Mouse (Mus musculus) frontal cortex, postnatal 14 days (tissue): Measurements from ENCODE around the gene Map1a.
A peak's percentile ranks its signal among the peaks of the same experiment; 100 is the strongest.

Experiments used
- DNase-seq, 2 experiments: peaks; one replicate each; pipeline ENCODE4 v3.0.0; 2022; ENCODE audit warnings: low spot score in 2 of 2

The Map1a gene

DNA sequence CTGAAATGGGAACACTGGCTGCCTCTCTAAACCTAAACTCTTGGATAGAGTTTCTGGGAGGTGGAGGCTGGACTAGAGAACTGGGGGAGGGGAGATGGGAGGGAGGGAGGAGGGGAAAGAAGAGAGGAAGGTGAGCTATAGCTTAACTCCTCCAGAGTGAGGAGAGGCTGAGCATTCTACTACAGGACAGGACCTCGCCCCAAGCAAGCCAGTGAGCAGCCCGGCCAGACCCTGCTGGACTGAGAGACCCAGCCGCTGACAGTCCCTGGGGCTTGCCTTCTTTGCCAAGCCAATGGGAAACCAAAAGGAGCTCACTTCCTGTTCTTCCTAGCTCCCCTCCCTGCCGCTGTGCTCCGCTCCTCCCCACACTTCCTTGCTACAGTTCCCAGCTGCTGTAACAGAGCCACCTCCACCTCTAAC lies 19.6 kb downstream of the Map1a start:
- DNase-seq = peak in 1 of 2 experiments; percentile 20

DNA sequence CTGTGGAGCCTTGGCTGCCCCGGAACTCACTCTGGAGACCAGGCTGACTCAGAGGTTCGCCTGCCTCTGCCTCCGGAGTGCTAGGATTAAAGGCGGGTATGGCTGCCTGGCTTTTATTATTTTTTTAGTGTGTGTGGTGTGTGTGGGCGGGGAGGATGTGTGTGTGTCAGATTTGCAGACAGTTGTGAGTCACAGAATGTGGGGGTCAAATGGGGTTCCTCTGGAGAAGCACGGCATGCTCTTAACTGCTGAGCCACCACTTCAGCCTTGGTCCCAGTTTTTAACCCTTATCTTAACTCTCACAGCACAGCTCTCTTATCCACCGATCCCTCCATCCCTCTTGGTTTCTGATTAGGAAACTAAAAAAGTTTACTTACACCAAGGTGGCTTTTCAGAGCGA lies 26.9 kb downstream of the Map1a start:
- DNase-seq = no peak

DNA sequence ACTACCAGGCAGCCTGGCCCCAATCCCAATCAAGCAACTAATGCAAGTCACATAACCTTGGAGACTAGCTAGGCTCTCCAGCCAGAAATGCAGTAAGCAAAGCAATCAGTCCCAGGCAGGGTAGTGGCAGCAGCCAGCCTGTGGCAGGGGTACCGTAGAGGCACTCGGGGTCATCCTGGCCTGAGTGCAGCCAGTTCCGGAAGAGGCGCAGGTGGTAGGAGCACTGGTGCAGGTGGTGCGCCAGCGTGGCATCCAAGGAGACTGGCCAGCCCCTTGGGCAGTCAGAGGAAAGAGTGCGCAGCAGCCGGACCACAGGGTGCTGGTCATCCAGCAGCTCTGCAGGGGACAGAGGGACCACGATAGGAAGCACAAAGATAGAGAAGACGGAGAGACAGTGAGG lies 33.6 kb downstream of the Map1a start:
- no peak for DNase-seq

DNA sequence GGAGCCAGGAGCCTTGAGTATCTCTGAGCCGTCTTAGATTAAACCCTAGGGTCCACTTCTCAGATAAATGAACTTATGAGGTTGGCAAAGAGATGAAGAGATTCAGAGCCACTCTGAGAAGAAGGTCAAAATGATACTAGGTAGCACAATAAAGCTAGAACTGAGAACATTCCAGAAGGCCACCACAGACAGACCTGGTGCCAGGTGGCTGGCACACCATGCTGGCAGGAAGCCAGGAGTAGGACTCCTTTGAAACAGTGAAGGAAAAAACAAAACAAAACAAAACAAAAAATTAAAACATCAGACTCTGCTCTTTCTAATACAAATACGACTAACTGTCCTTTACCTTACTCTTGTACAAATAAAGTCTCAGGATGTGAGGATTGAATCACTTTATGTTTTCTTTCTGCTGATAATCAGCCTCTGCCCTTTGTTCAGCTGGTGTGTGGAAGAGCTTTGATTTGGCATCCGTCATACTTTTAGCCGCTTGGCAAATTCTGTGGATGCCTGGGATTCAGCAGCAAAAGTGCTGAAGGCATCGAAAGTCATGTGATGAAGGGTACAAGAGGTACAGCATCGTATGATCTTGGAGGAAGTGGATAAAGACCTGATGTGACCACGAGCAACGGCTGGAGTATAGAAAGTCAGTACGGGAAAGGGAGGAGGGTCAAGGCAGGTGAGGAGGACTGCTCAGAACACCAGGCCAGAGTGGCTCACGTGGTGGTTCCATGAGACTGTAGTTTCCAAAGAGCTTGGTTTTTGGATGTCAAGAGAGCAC lies 34.5 kb downstream of the Map1a start:
- no peak for DNase-seq

DNA sequence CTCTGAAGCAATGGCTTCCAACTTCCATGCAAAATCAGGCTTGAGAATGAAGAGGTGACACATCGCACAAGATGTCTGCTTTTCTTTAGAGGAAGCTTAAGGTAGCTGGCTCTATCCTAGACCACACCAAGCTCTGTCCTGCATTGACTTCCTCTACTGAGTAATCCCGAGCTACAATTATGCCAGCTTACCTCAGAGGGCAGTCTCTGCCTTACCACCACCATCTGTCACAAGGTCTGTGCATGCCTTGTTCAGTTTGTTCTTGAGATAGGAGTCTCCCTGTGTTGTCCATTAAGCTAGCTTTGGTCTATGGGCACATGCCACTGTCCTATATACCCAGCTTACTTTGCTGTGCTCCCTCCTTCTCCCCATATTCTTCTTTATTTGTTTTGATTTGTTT lies 40.1 kb downstream of the Map1a start:
- no peak for DNase-seq

DNA sequence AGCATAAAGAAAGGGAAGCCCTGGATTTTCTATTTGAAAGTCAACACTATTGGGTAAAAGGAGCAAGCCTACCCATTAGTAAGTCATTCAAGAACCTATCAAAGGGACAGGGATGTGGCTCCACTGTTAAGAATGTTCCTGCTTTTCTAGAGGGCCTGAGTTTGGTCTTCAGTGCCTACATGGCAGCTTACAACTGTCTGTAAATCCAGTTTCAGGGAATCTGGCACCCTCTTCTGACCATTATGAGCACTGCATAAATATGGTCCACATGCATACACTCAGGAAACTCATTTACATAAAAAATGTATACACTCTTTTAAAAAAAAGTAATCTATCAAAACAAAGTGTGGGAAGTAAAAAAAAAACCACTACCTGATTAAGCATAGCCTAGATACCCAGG lies 49.7 kb downstream of the Map1a start:
- no peak for DNase-seq

DNA sequence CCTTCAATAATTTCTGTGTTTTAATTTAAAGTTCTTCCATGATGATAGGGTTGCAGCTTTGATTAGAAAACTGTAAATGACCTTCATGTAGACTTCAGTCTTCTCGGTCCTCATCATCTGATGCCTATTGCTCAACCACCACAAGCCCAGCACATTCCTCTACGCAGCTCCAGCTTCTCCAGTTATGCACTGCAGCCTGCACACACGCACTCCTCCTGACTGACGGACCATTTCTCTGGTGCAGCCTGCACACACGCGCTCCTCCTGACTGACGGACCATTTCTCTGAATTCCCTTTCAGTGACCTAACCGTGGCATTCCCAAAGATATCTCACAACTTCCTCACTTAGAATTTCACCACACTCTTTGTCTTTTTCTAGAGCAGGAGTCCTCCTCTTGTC lies 63.8 kb downstream of the Map1a start:
- DNase-seq = no peak

DNA sequence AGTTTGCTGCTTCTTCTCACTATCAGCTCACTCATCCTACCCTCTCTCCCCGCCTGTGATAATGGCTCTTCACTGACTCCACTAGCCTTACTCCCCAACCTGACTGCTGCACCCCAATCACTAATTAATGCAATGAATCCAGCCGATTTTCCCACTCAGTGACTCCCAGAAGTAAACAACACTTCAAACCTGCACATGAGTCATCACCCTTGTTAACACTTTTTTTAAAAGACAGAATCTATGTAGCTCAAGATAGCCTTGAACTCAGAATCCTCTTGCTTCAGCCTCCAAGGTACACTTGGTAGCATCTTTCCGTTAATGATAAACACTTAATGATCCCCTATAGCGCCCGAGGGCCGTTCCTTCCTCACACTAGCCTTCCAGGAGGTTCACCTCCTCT lies 65.0 kb downstream of the Map1a start:
- no peak for DNase-seq

DNA sequence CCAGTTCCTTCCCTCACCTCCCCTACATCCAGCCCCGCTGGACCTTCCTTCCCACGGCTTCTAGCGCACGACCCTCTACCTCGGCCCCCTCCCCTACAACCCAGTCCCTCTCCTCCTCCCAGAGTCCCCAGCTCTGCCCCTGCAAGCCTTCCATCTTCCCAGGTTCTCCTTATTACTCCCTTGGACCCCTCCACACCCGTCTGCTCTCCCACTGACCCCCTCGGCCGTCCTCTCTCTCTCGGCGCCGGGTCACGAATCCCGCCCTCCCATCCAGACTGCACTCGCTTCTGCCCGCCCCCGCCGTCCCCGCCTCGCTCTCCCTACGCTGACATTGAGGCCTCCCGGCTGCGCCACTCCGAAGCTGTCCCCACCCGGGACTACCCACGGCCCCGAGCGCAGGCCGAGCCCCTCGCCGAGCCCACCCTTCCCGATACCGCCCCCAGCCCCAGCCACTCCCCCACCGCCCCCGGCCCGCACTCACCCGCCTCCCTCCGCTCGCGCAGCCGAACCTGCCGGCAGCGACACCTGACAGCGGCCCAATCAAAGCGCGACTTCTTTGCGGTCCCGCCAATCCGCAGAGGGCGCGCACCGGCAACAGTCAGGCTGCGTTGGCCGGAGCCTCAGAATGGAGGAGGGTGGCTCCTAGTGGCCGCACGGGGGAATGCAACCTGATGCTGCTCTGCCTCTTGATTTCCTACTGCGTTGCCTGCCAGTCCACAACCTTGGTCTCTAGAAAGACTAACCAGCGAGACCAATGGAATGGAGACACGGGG lies 65.6 kb downstream of the Map1a start, which contains the start of gene Ppip5k1:
Gene Ppip5k1 (minus strand): TSS at position 577 of the 773 bp plus-strand sequence.
- peak; percentile 95 to 98 for DNase-seq

DNA sequence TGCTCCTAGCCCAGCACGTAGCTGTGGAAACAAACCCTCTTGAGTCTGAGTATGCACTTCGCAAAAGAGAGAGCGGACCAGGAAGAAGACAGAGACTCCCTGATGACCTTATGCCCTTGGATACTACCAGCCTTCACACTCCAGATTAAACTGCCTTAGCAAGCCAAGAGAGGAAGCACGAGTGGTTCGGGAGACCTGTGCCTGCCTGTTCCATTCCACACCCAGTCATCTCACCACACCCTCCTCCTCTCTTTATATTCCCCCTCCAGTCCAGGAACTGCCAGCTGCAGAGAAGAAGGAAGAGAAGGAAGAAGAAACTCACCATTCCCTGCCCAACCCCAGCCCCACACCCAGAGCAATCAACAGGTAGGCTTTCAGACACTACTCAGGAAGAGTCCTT lies 68.1 kb downstream of the Map1a start, which contains the start of gene Ckmt1:
Gene Ckmt1 (plus strand): TSS at position 221 of the 400 bp plus-strand sequence.
- DNase-seq = no peak

DNA sequence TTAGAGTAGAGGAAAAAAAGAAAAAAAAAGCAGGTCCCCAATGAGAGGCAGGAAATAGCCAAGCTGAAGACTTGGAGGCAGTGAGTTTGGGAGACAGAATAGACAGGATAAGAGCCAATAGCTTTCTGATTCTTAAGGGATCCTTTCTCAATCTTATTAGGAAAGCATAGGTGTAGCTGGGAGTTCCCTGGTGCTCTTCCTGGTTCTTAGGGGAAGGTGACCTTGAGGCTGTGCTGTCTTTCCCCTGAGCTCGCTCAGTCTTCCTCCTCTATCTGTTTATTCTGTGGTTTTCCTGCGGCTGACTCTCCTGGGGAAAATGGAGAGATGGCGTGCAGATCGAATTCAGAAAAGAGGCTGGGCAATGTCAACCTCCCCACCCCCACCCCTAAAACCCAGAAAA lies 68.6 kb downstream of the Map1a start:
- no peak for DNase-seq

DNA sequence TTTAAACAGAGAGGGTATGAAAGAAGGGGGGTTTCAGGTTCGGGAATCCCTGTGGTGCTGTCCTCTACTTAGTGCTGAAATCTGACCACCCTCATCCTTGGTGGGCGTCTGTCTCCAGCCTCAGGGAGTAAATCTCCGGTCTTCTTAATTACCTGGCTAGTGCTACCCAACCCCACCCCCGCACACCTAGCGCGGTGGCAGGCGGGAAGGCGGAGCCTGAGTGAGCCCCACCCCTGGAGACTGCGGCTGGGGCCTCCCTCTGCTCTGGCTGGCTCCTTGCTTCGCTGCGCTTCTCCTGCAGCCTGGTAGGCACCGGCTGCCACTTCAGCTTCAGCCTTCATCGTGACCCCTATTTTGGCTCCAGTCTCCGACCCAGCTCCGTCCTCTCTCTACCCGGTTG lies 69.0 kb downstream of the Map1a start:
- DNase-seq = peak; percentile 72 to 75

DNA sequence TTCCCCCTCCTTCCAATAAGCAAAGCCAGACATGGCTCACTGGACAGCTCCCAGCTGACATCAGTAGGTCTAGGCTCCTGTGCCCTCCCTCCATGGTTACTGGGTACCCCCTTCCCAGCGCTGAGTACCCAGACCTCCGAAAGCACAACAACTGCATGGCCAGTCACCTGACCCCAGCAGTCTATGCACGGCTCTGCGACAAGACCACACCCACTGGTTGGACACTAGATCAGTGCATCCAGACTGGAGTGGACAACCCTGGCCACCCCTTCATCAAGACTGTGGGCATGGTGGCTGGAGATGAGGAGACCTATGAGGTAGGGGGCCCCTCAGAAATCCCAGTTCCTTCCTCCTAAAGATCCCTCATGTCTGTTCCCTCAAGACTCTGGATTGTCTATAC lies 70.1 kb downstream of the Map1a start:
- no peak for DNase-seq
